Mouse (Mus musculus) megakaryocyte, adult 5-6 weeks (primary cell): ENCODE measurements at regions not wholly inside any gene's neighbourhood (a gene's known extent, or its start where the extent isn't known, plus 50 kb on each side); places are given as distances from the start of the nearest gene placed in this dataset.
"Not testable (repeated sequence)": the region's sequence is repeated elsewhere in the genome, so short reads cannot be mapped to it uniquely, and the experiment has no call there.

Experiments
- ATAC-seq: 2 replicates; pipeline ENCODE4 v1.8.0; 2016; ENCODE audit warnings: mild to moderate bottlenecking, inconsistent platforms; ENCODE audit not compliant: poor library complexity, severe bottlenecking

DNA sequence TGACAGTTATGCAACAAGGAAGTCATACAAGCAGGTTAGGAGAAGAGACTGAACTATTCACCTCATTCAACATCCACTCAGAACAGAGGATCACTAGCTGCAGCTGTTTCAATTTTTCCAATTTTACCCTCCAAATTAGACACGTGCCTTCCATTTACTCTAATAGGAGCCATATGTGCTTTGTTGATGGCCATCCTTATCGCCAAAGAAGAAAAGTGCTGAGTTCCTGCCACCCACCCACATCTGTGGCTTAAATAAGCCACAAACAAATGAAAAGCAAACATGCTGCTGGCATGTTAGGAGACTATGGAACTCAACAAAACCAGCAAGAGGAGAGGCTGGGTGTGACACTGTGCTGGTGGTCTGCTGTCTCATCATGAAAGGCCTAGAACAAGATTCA, 1786.1 kb downstream of the 9330182O14Rik start:
- no peak for ATAC-seq

DNA sequence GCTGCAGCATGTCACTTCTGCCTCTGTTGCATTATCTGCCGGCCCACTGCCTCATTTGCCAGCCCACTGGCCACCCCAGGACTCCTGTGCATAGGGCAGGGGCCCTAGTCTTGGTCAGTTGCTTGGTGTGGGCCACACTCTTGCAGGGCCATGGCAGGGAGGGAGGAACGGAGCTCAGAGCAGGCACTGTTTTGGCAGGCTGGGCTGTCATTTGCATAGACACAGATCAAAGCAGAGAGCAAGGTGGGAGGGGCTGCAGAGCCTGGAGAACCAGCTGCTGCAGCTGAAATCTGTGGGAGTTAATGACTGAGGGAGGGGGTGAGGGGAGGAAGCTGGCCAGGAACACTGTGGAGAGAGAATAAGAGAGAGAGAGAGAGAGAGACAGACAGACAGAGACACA, 1802.5 kb downstream of the 9330182O14Rik start:
- no peak for ATAC-seq

DNA sequence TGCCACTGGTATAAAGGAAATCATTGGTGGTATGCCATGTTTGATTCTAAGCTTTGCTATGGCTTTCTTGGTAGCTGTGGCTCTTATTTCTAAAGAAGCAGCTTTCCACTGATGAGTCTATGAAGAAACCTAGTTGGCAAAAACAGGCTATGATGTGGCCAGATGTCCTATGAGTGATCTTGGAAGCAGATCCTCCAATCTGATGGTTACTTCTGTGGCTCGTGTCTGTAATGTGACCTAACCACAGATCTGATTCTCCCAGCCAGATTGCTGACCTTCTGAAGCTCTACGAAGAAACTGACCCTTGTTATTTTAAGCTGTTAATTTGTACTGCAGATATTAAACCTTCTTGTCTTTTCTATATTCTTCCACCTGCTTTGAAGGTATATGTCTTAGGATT, 1811.1 kb downstream of the 9330182O14Rik start:
- no peak for ATAC-seq

DNA sequence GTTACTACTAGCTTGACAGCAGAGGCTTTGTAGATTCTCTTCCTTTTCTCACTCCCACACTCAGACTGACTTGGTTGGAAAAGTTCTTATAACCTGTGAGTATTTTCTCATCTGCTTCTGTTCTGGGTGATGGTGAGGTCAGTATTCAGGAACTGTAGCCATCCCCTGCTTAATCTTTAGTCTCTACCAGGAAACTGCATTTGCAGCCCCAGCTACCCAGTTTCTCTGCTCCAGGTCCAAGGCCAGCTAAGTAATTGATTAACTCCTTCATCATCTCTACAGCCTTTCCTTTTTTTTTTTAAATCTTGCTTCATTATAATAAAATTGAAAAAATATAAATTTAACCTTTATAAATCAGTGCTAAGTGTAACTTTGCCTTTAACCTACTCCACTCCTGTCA, 1813.7 kb downstream of the 9330182O14Rik start:
- ATAC-seq, result no peak

DNA sequence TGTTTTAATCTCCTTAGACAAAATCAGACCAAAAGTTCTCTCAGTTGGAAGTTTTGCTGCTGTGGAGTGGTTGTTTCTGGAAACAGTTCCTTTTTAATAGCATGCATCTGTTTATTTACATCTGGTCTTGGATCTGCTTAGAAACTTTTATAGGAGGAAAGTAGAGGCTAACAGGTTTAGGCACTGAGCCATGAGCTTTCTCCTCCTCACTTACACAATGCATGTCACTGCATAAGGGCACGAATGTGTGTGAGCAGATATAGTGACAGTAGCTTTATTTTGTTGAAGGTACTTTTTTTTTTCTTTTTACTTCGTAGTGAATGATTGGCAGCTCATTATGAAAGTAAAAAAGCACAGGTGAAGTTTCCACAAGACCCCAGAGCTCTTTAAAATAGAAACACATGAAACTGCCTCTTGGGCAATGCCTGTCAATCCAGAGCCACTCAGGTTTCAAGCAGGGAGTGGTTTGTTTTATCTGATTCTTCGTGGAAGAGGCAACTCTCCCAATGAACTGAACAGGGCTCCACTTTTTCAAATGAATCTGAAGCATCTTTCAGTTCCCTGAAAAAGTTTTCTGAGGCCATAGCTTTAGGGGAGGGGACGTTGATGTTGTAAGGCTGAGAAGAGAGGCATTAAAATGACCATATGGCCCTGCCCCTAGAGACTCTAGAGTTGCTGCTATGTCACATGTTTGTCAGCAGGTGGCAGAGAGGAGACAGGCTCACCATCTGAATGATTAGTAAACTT, 1814.4 kb downstream of the 9330182O14Rik start:
- ATAC-seq, result peak; percentile 67

DNA sequence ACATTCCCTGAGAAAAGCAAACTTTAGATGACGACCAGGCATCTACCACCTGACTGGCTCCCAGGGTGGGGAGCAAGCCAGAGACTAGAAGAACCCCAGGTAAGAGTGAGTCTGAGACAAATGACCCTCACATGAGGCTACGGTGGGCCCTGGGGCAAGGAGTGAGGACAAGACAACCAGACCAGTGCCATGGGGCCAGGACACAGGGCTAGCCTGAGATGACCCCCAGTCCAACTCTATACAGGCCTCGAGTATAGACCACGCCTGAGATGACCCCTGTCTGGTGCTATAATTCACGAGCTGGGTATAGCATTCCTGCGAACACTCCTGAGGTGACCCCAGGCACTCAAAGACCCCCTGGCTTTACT, 1814.9 kb downstream of the 9330182O14Rik start:
- no peak for ATAC-seq

DNA sequence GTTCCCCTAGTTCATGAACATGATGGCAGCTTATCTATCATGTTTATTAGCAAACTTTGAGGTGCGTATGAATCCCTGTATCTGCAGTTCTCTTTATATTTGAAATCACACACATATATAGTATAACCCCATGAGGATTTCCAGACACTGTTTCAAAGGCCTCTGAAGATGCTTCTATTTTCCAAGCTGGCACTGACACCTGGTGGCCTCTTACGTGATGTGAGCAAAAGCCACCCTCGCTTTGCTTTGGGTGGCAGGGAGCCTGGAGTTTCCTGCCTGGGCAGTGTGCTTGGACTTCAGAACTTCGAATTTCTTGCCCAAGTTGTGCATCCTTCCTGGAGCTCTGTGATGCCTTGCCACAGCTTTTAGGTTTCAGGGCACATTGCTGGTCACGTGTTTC, 1817.1 kb downstream of the 9330182O14Rik start:
- no peak for ATAC-seq

DNA sequence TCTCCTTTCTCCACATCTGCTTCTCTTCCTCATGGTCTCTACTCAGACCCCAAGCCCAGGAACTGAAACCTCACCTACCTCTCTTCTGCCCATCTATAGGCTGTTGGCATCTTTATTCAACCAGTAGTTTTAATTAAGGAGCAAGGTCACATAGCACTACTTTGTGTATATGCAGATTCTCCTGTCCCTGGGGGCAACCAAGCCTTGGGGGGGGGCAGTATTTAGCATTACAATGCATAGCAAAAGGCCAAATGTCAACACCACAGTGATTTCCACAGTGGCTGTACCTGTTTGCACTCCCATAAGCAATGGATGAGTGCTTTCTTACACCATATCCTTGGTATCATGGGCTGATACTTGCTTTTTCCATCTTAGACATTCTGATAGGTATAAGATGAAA, 1826.4 kb downstream of the 9330182O14Rik start:
- ATAC-seq, result no peak

DNA sequence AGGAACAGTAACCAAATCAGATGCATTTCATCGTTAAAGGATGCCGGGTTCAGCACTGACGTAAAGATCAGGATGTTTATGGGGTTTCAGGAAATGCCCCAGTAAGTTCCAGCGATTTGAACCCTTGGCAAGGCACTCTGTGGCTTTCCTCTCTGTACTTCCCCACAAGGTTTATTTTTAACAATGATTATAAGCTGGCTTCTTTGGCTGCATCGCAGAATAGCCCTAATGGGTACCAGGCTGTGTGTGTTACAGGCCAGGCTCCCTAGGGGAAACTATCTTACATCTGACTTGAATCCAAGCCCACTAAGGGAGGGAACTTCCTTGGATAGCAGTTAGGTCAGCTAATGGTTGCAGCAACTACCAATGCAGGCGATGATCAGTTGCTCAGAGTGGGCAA, 1836.7 kb downstream of the 9330182O14Rik start:
- ATAC-seq, result no peak

DNA sequence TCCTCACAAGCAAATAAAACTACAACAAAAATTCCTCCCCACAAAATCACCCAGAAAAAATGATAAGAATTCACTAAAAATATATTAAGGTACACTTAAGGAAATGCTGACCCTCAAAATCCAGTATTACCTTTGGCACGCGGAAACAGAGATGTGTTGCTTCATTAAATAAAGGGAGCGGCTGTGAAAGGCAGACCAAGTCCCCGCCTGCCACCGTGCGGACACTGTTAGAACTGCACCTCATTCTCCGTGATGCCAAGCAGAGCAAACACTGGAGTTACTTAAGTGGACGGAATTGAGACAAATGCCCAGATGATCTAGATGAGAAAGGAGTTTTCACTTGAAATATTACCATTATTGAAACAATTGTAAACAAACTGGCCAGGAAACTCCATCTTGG, 1839.1 kb downstream of the 9330182O14Rik start:
- ATAC-seq, result peak; percentile 99

DNA sequence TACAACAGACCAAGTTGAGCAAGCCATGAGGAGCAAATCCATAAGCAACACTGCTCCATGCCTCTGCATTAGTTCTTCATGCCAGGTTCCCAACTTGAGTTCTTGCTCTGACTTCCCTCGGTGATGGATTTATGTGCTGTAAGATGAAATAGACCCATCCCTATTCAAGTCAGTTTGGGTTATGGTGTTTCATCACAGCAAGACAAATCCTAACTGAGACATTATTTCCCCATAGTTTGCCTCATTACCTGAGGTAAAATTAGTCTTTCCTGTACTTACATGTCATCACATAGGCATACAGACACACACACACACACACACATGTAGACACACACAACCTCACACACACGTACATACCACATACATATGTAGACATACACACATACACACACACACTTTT, 1843.0 kb downstream of the 9330182O14Rik start:
- ATAC-seq, result no peak

DNA sequence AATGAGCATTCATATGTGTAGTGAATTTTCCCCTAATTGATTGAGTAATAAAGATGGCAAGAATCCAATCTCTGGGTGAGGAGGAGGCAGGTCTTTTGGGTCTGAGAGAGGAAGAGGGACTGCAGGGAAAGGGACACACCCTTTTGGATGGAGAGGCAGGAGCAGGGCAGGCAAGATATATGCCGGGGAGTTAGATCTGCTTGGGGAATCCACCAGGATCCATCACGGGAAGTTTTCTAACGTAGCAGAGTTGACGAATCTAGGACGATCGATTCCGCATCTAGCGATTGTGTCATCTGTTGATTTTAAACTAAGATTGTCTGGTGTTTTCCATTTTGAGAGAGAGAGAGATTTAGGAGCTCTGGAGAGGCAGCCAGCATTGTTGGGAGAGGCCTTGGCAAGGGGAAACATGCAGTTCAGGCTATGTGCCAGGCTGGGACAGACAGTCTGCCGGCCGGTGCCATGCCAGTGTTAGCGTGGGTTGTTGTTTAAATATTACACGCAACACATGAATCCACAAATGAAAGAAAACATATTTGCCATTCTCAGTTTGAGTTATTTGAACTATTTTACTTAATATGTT, 1843.6 kb downstream of the 9330182O14Rik start:
- ATAC-seq, result no peak

DNA sequence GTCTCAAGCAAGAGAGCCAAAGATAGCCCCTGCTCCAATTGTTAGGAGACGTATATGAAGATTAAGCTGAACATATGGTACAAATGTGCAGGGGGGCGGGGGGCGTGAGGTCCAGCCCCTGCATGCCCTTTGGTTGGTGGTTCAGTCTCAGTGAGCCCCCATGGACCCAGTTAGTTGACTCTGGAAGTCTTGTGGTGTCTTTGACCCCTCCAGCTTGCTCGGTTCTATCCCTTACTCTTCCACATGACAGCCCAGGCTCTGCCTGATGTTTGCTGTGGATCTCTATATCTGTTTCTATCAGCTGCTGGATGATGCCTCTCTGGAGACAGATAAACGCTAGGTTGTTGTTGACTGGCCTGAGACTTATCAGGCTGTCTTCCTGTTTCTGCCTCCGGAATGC, 1849.1 kb downstream of the 9330182O14Rik start:
- no peak for ATAC-seq

DNA sequence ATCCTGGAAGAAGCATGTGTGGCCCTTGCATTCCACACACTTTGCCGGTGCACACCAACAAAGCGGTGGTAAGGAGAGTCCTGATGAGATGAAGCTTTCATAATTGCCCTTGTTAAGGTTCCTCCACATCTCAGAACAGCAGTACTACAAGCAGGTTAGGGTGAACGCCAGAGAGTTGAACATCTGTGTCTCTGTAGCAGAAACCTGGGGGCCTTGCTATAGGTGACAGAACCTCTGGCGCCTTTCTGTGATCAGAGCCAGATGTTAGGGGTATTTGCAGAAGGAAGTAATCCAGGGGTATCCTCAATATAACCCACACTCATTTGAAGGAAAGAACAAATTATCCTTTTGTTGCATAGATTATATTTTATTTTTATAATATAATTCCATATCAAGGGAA, 1850.1 kb downstream of the 9330182O14Rik start:
- ATAC-seq, result no peak

DNA sequence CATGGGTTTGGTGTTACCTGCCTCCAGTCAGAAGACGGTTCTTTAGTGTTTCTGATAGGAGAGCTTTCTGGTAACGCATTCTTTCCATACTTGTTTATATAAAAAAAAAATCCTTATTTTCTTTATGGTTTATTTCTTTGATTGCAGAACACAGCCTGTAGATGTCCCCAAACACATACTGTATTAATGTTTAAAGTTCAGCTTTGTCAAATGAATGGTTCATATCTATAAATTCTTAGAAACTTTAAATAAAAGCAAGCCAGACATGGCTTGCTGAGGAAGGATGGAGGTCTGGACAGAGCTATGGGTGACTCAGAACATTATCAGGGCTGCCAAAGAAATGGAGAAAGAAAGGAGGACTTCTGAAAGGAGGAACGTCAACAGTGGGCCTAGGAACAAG, 1852.1 kb downstream of the 9330182O14Rik start:
- no peak for ATAC-seq

DNA sequence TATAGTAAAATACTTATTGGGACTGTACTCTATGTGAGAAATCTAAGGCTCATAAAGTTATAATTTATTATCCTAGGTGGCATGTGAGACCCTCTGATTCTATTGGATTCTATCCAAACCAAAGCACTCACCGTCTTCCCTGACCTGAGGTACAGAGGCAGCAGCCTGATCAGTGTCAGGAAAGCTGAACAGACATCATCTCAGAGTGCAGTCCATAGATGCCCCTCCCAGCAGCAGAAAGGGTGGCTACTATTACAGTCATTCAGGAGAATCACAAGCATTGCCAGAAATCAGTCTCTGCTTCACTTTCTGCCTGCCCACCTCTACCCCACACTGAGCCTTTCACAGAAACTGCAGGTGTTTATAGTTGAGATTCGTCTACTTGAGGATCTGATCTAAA, 1854.9 kb downstream of the 9330182O14Rik start:
- no peak for ATAC-seq

DNA sequence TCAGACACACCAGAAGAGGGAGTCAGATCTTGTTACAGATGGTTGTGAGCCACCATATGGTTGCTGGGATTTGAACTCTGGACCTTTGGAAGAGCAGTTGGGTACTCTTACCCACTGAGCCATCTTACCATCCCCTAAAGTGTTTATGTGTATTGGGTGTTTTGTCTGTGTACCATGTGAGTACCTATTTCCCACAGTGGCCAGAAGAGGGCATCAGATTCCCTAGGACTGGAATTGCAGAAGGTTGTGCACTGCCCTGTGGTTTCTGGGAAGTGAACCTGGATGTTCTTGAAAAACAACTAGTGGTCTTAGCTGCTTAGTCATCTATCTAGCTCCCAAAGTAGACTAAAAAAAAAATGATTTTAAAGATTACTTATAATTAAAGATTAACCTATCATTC, 1857.7 kb downstream of the 9330182O14Rik start:
- ATAC-seq, result no peak

DNA sequence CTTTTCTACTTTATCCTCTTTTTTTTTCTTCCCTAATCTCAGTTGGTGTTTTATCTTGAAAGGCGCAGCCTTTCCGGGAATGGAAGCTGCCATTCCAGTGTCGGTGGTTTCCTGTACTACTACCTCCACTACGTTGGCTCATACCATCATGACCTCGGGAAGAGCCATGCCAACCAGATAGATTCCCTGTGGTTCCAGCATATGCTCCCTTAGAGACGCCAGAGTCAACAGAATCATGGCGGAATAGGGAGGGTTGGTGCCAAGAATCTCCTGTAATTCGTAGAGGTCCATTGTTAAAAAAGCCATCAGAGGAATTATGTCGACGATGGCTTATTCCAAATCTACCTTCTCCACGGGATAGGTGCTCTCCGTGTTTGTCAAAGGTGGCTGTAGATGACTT, 1898.1 kb downstream of the 9330182O14Rik start:
- ATAC-seq, result not testable (repeated sequence)

DNA sequence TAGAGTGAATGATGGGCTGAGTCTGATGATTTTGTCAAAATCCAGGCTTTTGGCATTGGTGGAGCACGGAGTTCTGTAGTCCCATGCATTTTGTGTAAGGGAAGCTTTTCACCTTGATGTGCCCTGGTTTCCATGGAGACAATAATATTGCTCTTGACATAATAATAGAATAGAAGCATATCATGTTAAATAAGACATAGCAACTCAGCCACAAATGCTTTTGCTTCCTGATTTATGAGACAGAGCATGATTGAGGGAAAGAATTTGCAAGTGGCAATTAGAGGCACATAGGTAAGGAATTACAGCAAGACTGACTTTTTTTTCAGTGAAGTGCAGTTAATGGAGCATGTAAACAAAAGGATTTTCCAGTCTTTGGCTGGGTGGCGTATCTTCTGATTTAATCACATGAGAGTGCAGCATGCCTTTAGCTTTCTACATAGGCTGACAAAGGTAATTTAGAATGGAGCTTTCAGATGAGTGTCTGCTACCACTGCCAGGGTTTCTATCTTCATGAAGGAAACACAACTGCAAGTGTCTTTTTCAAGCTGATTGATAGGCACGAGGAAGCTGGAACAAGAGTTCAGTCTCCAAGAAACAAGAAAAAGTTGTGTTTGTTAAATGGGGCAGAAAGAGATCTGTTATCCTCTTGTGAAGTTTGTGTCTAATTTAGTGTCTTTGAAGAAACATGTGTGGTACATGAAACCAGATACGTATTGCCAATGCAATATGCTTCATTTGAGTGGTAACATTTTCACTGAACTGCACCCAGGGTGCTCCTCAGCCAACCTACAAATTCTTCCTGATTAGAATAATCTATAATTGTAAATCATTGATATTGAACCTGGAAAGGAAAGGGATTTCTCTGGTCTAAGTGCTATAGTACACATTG, 1913.2 kb downstream of the 9330182O14Rik start:
- ATAC-seq, result no peak

DNA sequence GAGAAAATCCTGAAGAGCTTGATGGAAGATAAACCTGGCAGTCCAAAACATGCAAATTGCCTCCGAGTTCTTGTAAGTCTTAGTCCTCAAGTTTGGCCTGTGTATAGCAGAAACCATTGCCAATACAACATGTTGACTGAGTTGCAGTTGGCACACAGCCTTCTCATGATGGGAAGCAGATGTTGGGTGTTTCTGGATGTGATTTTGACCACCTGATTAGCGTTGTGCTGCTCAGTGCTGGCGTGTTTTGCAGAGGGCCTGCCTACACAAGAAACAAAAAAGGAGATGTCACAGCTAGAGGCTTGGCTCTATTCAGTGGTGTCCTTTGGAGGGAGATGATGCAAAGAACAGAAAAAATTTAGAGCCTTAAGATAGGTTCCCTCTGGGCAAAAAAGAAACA, 1922.6 kb downstream of the 9330182O14Rik start:
- no peak for ATAC-seq

DNA sequence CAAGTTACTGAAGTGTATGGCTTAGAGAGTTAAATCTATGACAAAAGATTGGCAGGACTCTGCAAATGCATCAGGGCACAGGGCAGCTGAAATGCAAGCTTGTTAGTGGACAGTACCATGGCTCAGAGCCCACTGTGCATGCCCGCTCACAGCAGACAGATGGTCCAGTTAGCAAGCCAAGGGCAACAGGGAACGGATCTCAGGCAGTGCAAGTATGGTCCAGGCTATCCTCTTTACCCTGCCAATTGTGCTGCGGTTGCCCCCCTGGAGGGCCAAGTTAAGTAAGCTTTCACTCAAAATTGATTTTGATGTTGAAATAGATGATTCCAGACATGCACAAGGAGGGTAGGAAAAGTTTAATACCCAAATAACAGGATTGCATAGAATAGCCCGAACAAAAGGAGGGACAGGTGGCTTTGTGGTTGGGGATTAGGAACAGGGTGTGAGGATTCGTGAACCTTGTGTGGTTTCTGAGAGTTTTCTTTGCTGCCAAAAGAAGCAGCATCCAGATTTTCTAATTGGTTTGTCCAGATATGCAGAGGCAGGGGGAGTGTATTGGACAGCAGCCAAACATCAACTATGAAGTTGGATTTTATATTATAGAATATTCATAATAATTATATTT, 1934.2 kb downstream of the 9330182O14Rik start:
- ATAC-seq, result no peak
